Mouse (Mus musculus): Measurements from ENCODE around the gene Dtx3l.
A peak's percentile ranks its signal among the peaks of the same experiment; 100 is the strongest.
"Not testable (repeated sequence)": the region's sequence is repeated elsewhere in the genome, so short reads cannot be mapped to it uniquely, and the experiment has no call there.

Dtx3l gene

DNA sequence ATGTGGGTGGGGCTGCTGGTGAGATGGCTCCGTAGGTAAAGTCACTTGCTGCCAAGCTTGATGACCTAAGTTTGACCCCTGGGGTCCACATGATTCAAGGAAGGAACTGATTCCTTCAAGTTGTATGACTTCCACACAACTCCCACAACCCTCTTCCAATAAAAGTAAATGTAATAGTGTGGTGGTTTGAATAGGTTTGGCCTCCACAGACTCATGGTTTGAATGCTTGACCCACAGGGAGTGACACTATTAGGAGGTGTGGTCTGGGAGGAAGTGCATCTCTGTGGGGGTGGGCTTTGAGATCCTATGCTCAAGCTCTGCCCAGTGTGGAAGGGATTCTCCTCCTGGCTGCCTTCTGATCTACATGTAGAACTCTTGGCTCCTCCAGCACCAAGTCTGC is 35.1 kb upstream of the Dtx3l start:
- Histone ChIP-seq H3K27me3 (ENCODE audit: insufficient read depth, low read length) (no peaks in the 10 kb centered on the region), H3K4me3 (replicated peaks; ENCODE audit: low read length) (no peak overlapping the region), H3K4me1 (replicated peaks; ENCODE audit: low read depth, low read length) (peaks cover 66% of the 10 kb centered on the region), H3K36me3 (ENCODE audit: insufficient read depth, low read length) (peaks cover 7% of the 10 kb centered on the region), H3K9me3 (ENCODE audit: low read length) (no peaks in the 10 kb centered on the region)
- TF ChIP-seq CTCF (conservative IDR thresholded peaks at IDR 0.05; ENCODE audit: low read length) = no peak

DNA sequence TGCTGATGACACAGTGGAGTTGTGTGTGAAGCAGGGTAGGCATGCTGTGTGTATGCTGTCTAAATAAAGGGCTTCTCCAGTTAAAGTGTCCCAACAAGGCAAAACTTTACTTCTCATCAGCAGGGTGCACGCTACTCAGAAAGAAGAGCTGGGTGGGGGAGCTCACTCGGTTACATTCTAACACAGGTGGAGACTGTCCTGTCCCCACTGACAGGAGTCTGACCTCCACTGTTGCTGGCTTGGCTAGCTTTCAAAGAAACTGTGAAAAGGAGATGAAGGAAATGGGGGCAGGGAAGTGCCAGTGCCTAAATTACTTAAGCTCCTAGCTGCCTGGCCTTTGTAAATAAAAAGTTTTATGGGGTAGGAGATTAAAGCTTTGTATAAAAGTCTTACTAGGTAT is 29.2 kb upstream of the Dtx3l start:
- Histone ChIP-seq H3K4me3 (replicated peaks; ENCODE audit: low read length) (no peak overlapping the region), H3K4me1 (replicated peaks; ENCODE audit: low read depth, low read length) (peaks cover 74% of the 10 kb centered on the region), H3K36me3 (ENCODE audit: insufficient read depth, low read length) (peaks cover 11% of the 10 kb centered on the region), H3K9me3 (ENCODE audit: low read length) (peaks cover 6% of the 10 kb centered on the region; the same call in 1 of the 2 replicates), H3K27me3 (ENCODE audit: insufficient read depth, low read length) (no peaks in the 10 kb centered on the region)
- TF ChIP-seq CTCF (conservative IDR thresholded peaks at IDR 0.05; ENCODE audit: low read length) (no peak), NANOG (IDR thresholded peaks at IDR 0.05; ENCODE audit: borderline replicate concordance, low read length) (no peak), POU5F1 (IDR thresholded peaks at IDR 0.05; ENCODE audit: borderline replicate concordance, low read length) (no peak)

DNA sequence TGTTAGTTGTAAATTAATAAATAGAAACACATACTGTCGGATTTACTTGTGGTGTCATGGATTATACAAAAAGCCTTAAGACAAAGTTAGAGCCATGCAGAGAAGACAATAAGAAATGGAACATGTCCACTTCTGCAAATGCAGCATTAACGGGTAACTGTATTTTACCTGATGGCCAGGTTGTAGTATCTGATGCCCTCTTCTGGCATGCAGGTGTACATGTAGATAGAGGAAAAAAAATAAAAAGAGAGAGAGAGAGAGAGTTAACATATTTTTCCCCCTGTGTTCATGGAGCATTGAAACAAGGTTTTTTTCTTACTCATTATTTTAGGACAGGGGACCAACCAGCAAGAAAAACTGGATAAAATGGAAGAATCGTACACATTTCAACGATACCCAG is 28.4 kb upstream of the Dtx3l start:
- TF ChIP-seq POU5F1 (IDR thresholded peaks at IDR 0.05; ENCODE audit: borderline replicate concordance, low read length) (no peak), CTCF (conservative IDR thresholded peaks at IDR 0.05; ENCODE audit: low read length) (no peak), NANOG (IDR thresholded peaks at IDR 0.05; ENCODE audit: borderline replicate concordance, low read length) (no peak)
- H3K9me3 ChIP-seq (ENCODE audit: low read length) = peaks cover 6% of the 10 kb centered on the region; the same call in 1 of the 2 replicates
- H3K27me3 ChIP-seq (ENCODE audit: insufficient read depth, low read length) = no peaks in the 10 kb centered on the region
- peaks cover 11% of the 10 kb centered on the region for H3K36me3 ChIP-seq (ENCODE audit: insufficient read depth, low read length)
- peak overlapping the region; percentile 23; the same call in 1 of the 2 replicates for H3K4me3 ChIP-seq (replicated peaks; ENCODE audit: low read length)
- peaks cover 72% of the 10 kb centered on the region for H3K4me1 ChIP-seq (replicated peaks; ENCODE audit: low read depth, low read length)

DNA sequence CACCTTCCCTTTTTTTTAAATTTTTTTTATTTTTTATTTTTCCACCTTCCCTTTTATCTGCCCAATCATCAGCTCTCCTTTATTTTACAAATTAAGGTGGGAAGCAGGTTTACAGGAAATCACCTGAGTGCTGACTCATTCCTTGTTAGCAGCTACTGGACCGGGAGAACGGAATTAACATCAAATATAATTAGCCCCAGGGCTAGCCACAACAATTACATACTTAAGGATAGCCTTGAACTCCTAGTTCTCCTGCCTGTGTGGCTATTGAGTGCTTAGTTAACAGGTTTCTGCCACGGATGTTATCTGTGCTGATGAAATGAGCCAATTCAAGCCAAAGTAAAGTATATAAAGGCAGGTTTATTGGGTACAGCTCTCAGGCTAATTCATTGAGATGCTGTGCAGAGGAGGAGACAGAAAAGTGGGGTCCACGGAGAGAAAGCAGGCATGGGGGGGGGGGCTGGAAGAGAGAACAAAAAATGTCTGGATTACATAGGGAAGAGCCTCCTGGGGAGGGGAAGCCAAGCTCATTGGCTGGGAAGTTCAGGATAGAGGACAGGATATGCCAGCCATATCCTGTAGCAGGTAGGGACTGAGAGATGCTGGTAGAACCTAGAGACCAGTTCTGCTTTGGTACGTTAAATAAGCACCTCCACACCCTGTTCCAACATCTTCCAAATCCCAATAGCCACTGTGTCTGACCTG is 27.6 kb upstream of the Dtx3l start:
- TF ChIP-seq NANOG (IDR thresholded peaks at IDR 0.05; ENCODE audit: borderline replicate concordance, low read length) (peak; percentile 47; the same call in 1 of the 2 replicates), POU5F1 (IDR thresholded peaks at IDR 0.05; ENCODE audit: borderline replicate concordance, low read length) (no peak)
- Histone ChIP-seq H3K36me3 (ENCODE audit: insufficient read depth, low read length) (peaks cover 4% of the 10 kb centered on the region), H3K4me3 (replicated peaks; ENCODE audit: low read length) (peak overlapping the region; percentile 23; the same call in 1 of the 2 replicates)

DNA sequence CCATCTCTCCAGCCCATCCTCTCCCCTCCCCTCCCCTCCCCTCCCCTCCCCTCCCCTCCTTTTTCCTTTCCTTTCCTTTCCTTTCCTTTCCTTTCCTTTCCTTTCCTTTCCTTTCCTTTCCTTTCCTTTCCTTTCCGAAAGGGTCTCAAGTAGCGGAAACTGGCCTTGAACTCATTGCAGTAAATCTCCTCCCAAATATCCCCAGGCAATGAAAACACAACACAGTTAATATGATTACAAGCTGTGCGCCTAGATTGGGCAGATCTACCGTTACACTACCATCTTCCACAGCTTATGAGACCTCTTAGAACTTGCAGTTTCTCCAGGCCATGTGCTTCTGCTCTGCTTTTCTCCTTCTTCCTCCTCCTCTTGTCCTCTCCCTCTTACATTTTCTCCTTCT is 27.0 kb upstream of the Dtx3l start:
- TF ChIP-seq NANOG (IDR thresholded peaks at IDR 0.05; ENCODE audit: borderline replicate concordance, low read length) = 0 out of 2 replicates have a peak, but pooled peaks have one; percentile 13
- peaks cover 78% of the 10 kb centered on the region for H3K4me1 ChIP-seq (replicated peaks; ENCODE audit: low read depth, low read length)
- not testable (repeated sequence) for H3K9me3 ChIP-seq (ENCODE audit: low read length); H3K4me3 ChIP-seq (replicated peaks; ENCODE audit: low read length); H3K27me3 ChIP-seq (ENCODE audit: insufficient read depth, low read length); H3K36me3 ChIP-seq (ENCODE audit: insufficient read depth, low read length)

More for the DNA sequence above, 27.6 kb upstream of the Dtx3l start:
- Histone ChIP-seq H3K4me1 (replicated peaks; ENCODE audit: low read depth, low read length) (peaks cover 79% of the 10 kb centered on the region), H3K27me3 (ENCODE audit: insufficient read depth, low read length) (no peaks in the 10 kb centered on the region), H3K9me3 (ENCODE audit: low read length) (peaks cover 6% of the 10 kb centered on the region; the same call in 1 of the 2 replicates)

DNA sequence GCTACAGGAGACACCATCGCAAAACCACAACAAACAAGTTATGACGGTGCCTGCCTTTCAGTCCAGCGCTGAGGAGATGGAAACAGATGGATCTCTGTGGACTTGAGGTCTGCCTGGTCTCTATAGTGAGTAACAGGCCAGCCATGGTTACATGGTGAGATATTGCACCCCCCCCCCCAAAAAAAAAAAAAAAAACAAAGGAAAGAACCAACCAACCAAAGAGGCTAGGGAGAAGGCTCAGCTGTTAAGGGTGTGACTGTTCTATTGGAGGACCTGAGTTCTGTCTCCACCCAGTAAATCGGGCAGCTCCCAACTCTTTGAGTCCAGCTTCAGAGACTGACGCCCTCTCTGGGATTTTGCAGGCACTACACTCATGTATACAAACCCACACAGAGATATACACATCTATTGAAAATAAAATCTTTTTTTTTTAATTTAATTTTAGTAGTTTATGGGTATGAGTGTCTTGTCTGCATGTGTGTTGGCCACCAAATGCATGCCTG is 13.7 kb upstream of the Dtx3l start:
- Histone ChIP-seq H3K4me1 (replicated peaks; ENCODE audit: low read depth, low read length) (peaks cover 49% of the 10 kb centered on the region), H3K4me3 (replicated peaks; ENCODE audit: low read length) (no peak overlapping the region), H3K36me3 (ENCODE audit: insufficient read depth, low read length) (peaks cover 17% of the 10 kb centered on the region), H3K9me3 (ENCODE audit: low read length) (no peaks in the 10 kb centered on the region), H3K27me3 (ENCODE audit: insufficient read depth, low read length) (no peaks in the 10 kb centered on the region)
- TF ChIP-seq POU5F1 (IDR thresholded peaks at IDR 0.05; ENCODE audit: borderline replicate concordance, low read length) = no peak
- peak; percentile 10; the same call in 1 of the 2 replicates for TF ChIP-seq CTCF (conservative IDR thresholded peaks at IDR 0.05; ENCODE audit: low read length)
- no peak for TF ChIP-seq NANOG (IDR thresholded peaks at IDR 0.05; ENCODE audit: borderline replicate concordance, low read length)

DNA sequence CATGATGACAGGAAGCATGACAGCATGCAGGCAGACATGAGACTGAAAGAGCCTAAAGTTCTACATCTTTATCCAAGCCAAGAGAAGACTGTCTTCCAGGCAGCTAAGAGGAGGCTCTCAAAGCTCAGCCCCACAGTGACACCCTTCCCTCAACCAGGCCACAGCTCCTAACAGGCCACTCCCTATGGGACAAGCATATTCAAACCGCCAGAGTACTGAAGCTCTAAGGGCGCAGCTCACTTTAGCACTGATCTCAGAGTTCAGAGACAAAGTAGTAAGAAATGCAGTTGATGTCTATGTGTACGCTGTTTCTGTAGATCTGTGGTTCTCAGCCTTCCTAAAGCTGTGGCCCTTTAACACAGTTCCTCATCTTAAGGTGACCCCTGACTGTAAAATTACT is 12.3 kb upstream of the Dtx3l start:
- Histone ChIP-seq H3K4me1 (replicated peaks; ENCODE audit: low read depth, low read length) (peaks cover 51% of the 10 kb centered on the region), H3K9me3 (ENCODE audit: low read length) (no peaks in the 10 kb centered on the region), H3K4me3 (replicated peaks; ENCODE audit: low read length) (no peak overlapping the region), H3K27me3 (ENCODE audit: insufficient read depth, low read length) (no peaks in the 10 kb centered on the region), H3K36me3 (ENCODE audit: insufficient read depth, low read length) (peaks cover 11% of the 10 kb centered on the region)
- no peak for TF ChIP-seq POU5F1 (IDR thresholded peaks at IDR 0.05; ENCODE audit: borderline replicate concordance, low read length)

DNA sequence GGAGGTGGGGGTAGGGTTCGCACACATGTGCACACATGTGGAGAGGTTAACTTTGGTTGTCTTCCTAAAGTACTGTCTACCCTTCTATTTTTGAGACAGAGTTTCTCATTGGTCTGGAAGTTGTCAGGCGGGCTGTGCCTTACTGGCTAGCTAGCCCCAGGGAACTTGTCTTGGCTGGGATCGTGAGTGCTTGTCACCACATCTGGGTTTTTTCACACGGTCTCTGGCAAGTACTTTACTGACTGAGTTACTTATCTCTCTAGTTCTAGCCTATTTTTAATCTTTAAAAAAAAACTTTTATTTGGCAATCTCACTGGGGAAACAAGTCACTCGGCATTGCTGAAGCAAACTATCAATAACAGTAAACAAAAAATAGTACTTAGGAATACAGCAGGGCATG is 10.3 kb upstream of the Dtx3l start:
- TF ChIP-seq NANOG (IDR thresholded peaks at IDR 0.05; ENCODE audit: borderline replicate concordance, low read length) = no peak
- TF ChIP-seq POU5F1 (IDR thresholded peaks at IDR 0.05; ENCODE audit: borderline replicate concordance, low read length) = no peak
- TF ChIP-seq CTCF (conservative IDR thresholded peaks at IDR 0.05; ENCODE audit: low read length) = no peak

DNA sequence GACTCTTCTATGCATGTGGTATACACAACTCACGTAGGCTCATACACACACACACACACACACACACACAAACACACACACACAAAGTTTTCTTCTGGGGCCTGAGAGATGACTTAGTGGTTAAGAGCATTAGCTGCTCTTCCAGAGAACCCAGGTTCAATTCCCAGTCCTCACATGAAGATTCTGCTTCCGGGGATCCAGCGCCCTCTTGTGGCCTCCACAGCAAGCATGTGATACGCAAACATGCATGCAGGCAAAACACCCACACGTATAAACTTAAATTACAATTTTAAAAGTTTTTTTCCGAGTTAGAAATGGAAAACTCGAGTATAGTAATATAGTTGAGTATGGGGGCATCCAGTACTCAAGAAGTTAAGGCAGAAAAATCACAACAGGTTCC is 2.4 kb upstream of the Dtx3l start:
- no peak overlapping the region for H3K4me3 ChIP-seq (replicated peaks; ENCODE audit: low read length)
- H3K27me3 ChIP-seq (ENCODE audit: insufficient read depth, low read length) = 0 out of 2 replicates have a peak, but pooled peaks cover 3% of the 10 kb centered on the region
- TF ChIP-seq NANOG (IDR thresholded peaks at IDR 0.05; ENCODE audit: borderline replicate concordance, low read length) (no peak), POU5F1 (IDR thresholded peaks at IDR 0.05; ENCODE audit: borderline replicate concordance, low read length) (no peak), CTCF (conservative IDR thresholded peaks at IDR 0.05; ENCODE audit: low read length) (peak; percentile 70)
- peaks cover 37% of the 10 kb centered on the region for H3K4me1 ChIP-seq (replicated peaks; ENCODE audit: low read depth, low read length)
- peaks cover 5% of the 10 kb centered on the region for H3K36me3 ChIP-seq (ENCODE audit: insufficient read depth, low read length)
- H3K9me3 ChIP-seq (ENCODE audit: low read length) = no peaks in the 10 kb centered on the region

More for the DNA sequence above, 10.3 kb upstream of the Dtx3l start:
- Histone ChIP-seq H3K4me3 (replicated peaks; ENCODE audit: low read length) (no peak overlapping the region), H3K4me1 (replicated peaks; ENCODE audit: low read depth, low read length) (peaks cover 47% of the 10 kb centered on the region), H3K27me3 (ENCODE audit: insufficient read depth, low read length) (no peaks in the 10 kb centered on the region), H3K9me3 (ENCODE audit: low read length) (no peaks in the 10 kb centered on the region), H3K36me3 (ENCODE audit: insufficient read depth, low read length) (peaks cover 10% of the 10 kb centered on the region; the same call in 1 of the 2 replicates)
